Mouse (Mus musculus) T-cell, adult 66 days (primary cell): ENCODE data around the gene Adra2a. TPM values are rescaled to one million over a fixed set of nuclear protein-coding genes. Genes with fewer than 3 reads are reported as not detected.

Experiments
- total RNA-seq, 2 experiments: library from RNA; stranded (reverse); gene quantifications; 3 replicates in 1 of 2; 4 replicates in 1 of 2; pipeline ENCODE4 v1.2.4; 2023

Adra2a gene
- 1 to 10 TPM; 3.3 to 4.2 TPM for total RNA-seq

DNA sequence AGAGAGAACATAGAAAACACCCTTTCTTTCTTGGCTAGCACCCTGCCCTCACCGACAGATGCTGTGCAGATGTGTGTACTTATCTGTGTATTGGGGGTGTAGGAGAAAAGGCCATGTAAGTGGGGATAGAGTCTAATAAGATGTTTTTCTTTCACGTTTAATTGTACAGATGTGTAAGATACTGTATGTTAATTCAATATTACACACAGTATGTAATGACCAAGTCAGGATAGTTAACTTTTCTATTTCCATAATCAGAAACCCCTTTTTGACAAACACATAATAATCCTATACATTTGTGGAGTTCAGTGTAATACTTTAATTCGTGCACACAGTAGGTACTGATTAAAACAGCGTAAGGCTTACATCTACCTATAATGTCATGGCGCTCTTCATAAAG, at the start of gene Adra2a:
Gene Adra2a (plus strand): TSS at position 301 of the 400 bp plus-strand sequence.

Other genes starting within 250 kb of the Adra2a start
- 100 to 1,000 TPM; 371 to 394 TPM for gene Pdcd4, start 151.9 kb upstream of the Adra2a start, total RNA-seq
- 10 to 100 TPM; 59.3 to 63.7 TPM for gene Shoc2, start 99.8 kb upstream of the Adra2a start, total RNA-seq
- gene Bbip1, start 99.5 kb upstream of the Adra2a start, total RNA-seq, result 10 to 100 TPM; 31.9 to 34.7 TPM